Mouse (Mus musculus) midbrain, embryonic 14.5 days (tissue): ENCODE measurements around the gene Bcas2. TPM values are rescaled to one million over a fixed set of nuclear protein-coding genes. Genes with fewer than 3 reads are reported as not detected.

Experiments used
- ATAC-seq: fragments of 200-750 bp; cut with Nextera tagmentation; 2 replicates; pipeline ENCODE4 v1.8.0; 2017; ENCODE audit warnings: moderate number of reproducible peaks, moderate library complexity; ENCODE audit not compliant: low FRiP score, low TSS enrichment
- DNase-seq: peaks from one replicate; pipeline ENCODE4 v3.0.0-alpha.2; 2015
- H3K27ac ChIP-seq: fragments of 300-500 bp; sonication (generic); replicated peaks from 2 replicates; pipeline ENCODE4 v1.5.1; 2014; ENCODE audit warnings: mild to moderate bottlenecking, low read depth, low read length, moderate library complexity
- H3K27me3 ChIP-seq: fragments of 300-500 bp; sonication (generic); 2 replicates; pipeline ENCODE4 v1.6.1; 2014; ENCODE audit warnings: low read length, control low read depth, mixed read lengths; ENCODE audit not compliant: control insufficient read depth, insufficient read depth
- H3K36me3 ChIP-seq: fragments of 300-500 bp; sonication (generic); 2 replicates; pipeline ENCODE4 v1.6.1; 2014; ENCODE audit warnings: low read length, control low read depth; ENCODE audit not compliant: control insufficient read depth, insufficient read depth
- H3K4me1 ChIP-seq: fragments of 300-500 bp; sonication (generic); 2 replicates; pipeline ENCODE4 v1.6.1; 2014; ENCODE audit warnings: mild to moderate bottlenecking, antibody characterized with exemption, low read length, control low read depth; ENCODE audit not compliant: control insufficient read depth, insufficient read depth
- H3K4me2 ChIP-seq: fragments of 300-500 bp; sonication (generic); 2 replicates; pipeline ENCODE4 v1.6.1; 2014; ENCODE audit warnings: mild to moderate bottlenecking, low read length, moderate library complexity
- H3K4me3 ChIP-seq: fragments of 300-500 bp; sonication (generic); replicated peaks from 2 replicates; pipeline ENCODE4 v1.5.1; 2014; ENCODE audit warnings: low read depth, low read length
- H3K9ac ChIP-seq: fragments of 300-500 bp; sonication (generic); replicated peaks from 2 replicates; pipeline ENCODE4 v1.6.1; 2014; ENCODE audit warnings: mild to moderate bottlenecking, low read length, moderate library complexity
- H3K9me3 ChIP-seq: fragments of 300-500 bp; sonication (generic); 2 replicates; pipeline ENCODE4 v1.6.1; 2016; ENCODE audit warnings: low read length, control low read depth, mixed read lengths; ENCODE audit not compliant: control insufficient read depth
- WGBS: fragments of 180-500 bp; shearing (Covaris S2); extraction: QIAGEN DNeasy Blood & Tissue Kit; methylation state at CpG from one replicate; pipeline ENCODE4 v1.1.7; 2014; 5-methylcytosine and 5-hydroxymethylcytosine counted together
- polyA plus RNA-seq: library from polyadenylated mRNA; unstranded; fragments of >200 nt; fragmentation: Nextera tagmentation; extraction: Ambion mirVana; gene quantifications from 2 replicates; pipeline ENCODE4 v1.2.1, GENCODE M21; 2014

Bcas2 gene
- polyA plus RNA-seq, 1 experiment from 2014 or later = 221 TPM

DNA sequence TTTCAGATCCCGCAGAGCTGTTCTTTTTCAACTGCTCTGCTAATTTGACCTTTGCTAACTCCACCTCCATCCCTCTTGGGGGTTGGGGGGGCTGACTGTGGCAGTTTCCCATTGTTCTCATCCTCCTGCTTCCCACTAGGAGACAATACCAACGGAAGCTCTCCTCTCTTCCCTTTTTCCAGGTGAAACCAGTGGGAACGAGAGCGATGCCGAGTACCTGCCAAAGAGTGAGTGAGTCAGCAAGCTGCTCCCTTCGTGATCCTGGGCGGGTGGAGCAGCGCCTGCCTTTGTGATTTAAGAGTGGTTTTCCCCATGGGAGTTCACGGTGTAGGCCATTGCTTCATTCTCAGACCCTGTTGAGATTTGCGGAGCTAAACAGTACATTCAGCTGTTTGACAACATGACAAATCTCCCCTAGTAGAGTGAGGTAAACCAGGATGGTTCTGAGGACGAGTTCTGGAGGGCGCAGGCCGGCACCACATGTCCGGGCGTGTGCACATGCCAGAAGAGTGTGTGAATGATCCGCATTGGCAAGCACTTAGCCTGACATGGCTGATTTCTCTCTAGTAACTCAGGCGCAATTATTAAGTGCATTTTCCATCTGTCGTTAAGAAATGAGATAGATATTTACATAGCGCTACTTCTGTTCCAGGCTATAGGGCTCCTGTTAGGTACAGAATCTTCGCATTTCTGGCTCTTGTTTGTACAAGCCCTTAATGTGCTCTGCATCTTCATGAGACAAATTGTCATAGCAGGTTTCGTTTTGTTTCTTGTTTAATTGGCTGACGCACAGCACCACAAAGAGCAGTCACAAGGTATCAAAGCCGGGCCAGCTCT lies 24.9 kb upstream of the Bcas2 start:
- no peak for DNase-seq
- ATAC-seq = no peak
- WGBS = 69% methylated on average over 23 of the region's 23 CpGs

DNA sequence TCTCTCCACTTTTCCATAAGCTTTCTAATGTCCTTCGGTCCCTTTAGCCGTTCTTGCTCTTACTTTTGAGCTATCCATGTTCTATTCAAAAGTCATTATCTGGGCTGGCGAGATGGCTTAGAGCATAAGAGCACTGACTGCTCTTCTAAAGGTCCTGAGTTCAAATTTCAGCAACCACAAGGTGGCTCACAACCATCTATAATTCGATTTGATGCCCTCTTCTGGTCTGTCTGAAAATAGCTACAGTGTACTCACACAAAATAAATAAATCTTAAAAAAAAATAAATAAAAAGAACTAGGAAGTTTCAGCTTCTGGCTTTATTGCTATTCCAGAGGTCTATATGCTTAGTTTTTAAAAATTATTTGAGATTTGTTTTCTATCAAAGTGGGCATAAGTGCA lies 23.7 kb upstream of the Bcas2 start:
- Histone ChIP-seq H3K9ac (no peak overlapping the region), H3K27ac (no peak overlapping the region), H3K4me3 (no peak overlapping the region), H3K4me1 (no peaks in the 10 kb centered on the region), H3K27me3 (no peaks in the 10 kb centered on the region), H3K4me2 (no peak overlapping the region), H3K9me3 (no peaks in the 10 kb centered on the region), H3K36me3 (no peaks in the 10 kb centered on the region)
- ATAC-seq = no peak
- no peak for DNase-seq
- 83% methylated on average over 4 of the region's 4 CpGs for WGBS

More for the DNA sequence above, 24.9 kb upstream of the Bcas2 start:
- no peaks in the 10 kb centered on the region for H3K4me1 ChIP-seq
- no peaks in the 10 kb centered on the region for H3K36me3 ChIP-seq
- no peaks in the 10 kb centered on the region for H3K27me3 ChIP-seq
- no peak overlapping the region for H3K27ac ChIP-seq
- H3K9me3 ChIP-seq = no peaks in the 10 kb centered on the region
- H3K9ac ChIP-seq = no peak overlapping the region
- H3K4me3 ChIP-seq = no peak overlapping the region
- no peak overlapping the region for H3K4me2 ChIP-seq

DNA sequence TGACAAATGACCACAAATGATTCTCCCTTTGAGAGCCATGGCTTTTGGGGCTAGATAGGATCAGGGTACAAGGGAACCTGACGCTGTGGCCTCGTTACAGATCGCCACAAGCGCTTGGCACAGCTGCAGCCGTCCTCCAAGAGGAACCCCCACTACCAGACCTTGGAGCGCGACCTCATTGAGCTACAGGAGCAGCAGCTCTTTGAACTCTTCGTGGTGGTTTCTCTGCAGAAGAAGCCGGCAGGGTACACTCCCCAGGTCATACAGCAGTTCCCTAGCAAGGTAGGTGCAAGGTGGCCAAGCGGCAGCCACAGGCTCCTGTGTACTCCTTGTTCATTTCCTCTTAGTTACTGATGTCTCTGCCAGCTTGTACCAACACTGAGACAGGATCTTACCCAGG lies 22.5 kb upstream of the Bcas2 start:
- no peak for ATAC-seq

DNA sequence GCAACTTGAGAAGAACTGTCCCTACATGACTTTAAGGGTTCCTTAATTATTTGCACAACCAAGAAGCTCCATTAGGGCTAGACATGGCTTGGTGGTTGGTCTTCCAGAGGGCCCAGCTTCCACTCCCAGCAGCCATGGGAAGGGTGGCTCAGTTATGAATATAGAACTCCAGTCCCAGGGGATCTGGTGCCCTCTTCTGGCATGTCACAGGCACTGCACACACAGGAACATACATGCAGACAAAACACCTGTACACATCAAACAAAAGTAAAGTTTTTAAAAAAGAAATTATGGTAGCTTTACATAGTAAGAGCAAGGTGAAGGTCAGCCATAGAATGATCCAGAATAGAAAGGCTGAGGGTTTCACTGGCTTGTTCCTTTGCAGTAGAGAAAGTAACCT lies 17.7 kb upstream of the Bcas2 start:
- ATAC-seq (no peak), DNase-seq (no peak)
- Histone ChIP-seq H3K4me3 (no peak overlapping the region), H3K4me2 (no peak overlapping the region), H3K4me1 (no peaks in the 10 kb centered on the region), H3K36me3 (no peaks in the 10 kb centered on the region), H3K9me3 (no peaks in the 10 kb centered on the region), H3K27ac (no peak overlapping the region), H3K27me3 (no peaks in the 10 kb centered on the region), H3K9ac (no peak overlapping the region)

More for the DNA sequence above, 22.5 kb upstream of the Bcas2 start:
- Histone ChIP-seq H3K9me3 (no peaks in the 10 kb centered on the region), H3K9ac (no peak overlapping the region), H3K4me2 (no peak overlapping the region), H3K36me3 (no peaks in the 10 kb centered on the region), H3K27me3 (no peaks in the 10 kb centered on the region), H3K4me1 (no peaks in the 10 kb centered on the region), H3K27ac (no peak overlapping the region), H3K4me3 (no peak overlapping the region)
- WGBS = 90% methylated on average over 10 of the region's 10 CpGs
- no peak for DNase-seq

DNA sequence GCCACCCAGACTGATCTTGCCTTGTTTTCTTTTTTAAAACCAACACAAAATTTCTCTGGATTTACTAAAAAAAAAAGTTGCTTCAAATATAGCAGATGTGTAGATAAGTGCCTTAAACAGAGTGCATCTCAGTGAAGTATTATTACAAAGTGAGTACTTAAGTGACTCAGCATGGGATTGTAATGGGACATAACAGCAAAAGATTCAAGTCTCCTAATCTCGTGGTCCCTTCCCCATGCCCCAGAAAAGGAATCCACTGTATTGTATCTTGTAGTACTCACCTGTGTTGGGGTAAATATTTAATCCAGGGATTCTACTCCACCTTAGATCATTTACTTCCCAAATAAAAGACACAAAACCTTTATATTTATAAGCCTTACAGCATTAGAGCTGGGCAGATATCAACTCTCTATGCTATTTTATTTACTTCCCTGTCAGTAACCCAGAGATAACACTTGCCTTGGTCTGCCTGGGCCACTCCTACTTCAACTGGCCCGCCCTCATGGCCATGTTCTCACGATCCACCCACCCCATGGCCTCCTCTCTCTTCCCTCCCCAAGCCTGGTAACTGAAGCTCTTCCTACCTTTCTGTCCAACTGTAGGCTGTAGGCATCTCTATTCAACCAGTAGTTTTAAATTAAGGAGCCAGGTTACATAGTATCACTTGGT lies 12.1 kb upstream of the Bcas2 start:
- Histone ChIP-seq H3K36me3 (no peaks in the 10 kb centered on the region), H3K4me3 (no peak overlapping the region), H3K27ac (no peak overlapping the region), H3K9me3 (no peaks in the 10 kb centered on the region), H3K4me2 (no peak overlapping the region), H3K27me3 (no peaks in the 10 kb centered on the region), H3K4me1 (no peaks in the 10 kb centered on the region), H3K9ac (no peak overlapping the region)
- DNase-seq = no peak
- WGBS = 78% methylated on average over 3 of the region's 3 CpGs
- ATAC-seq = no peak

DNA sequence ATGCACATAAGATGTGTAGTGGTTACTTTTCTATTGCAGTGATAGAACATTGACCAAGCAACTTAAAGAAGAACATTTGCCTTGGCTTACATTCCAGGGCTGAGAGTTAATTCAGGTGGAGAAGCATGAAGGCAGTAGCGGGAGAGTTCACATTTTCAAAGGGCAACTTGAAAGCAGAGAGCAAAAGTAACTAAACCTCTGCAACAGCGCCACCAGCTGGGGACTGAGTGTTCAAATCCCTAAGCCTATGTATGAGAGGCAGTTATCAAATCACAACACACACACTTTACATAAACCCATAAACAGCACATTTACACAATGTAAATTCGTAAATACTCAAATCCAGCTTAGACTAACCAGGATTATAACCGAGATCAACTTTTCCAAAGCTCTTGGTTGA lies 1.7 kb upstream of the Bcas2 start:
- ATAC-seq = no peak
- DNase-seq = peak; percentile 91
- Histone ChIP-seq H3K4me3 (no peak overlapping the region), H3K27me3 (no peaks in the 10 kb centered on the region), H3K9me3 (no peaks in the 10 kb centered on the region), H3K36me3 (peaks cover 12% of the 10 kb centered on the region), H3K9ac (no peak overlapping the region), H3K27ac (no peak overlapping the region), H3K4me2 (no peak overlapping the region), H3K4me1 (peaks cover 8% of the 10 kb centered on the region)
- 9% methylated on average over 4 of the region's 4 CpGs for WGBS

DNA sequence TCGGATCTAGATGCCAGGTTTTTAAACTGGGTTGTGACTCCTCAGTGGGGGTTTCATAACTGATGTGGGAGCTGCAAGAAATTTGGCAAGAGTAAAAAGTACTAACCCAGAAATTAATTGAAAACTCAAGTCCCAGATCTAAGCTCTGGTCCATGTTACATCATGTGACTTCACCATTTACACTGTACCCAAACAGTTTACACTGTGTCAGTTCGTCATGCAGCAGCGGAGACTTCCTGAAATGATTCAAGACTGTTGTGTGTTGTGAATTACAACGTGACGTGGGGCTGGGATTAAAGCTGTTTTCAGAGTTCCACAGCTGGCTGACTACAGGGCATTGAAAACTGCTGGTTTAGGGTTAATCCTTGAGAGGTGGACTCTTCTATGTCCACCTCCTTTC lies 1.2 kb downstream of the Bcas2 start:
- H3K4me2 ChIP-seq = peak overlapping the region; percentile 68
- no peaks in the 10 kb centered on the region for H3K27me3 ChIP-seq

DNA sequence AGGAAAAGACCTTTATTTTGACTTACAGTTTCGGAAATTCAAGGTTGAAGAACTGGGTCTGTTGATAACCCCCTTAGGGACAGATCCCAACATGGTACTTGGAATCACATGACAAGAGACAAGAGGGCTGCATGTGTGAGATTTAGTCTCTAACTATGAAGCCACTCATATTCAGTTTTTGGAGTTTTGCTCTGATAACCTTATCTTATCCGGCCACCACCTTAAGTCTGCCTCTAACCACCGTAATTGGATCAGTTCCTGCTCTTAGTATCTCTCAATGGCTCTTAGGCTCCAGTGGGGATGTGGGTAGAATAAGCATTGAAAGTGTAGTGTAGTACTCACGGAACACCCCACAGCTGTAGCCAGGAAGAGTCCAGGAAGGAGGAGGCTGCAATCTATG lies 5.3 kb downstream of the Bcas2 start:
- no peak overlapping the region for H3K4me3 ChIP-seq
- WGBS = 96% methylated on average over 4 of the region's 4 CpGs
- peaks cover 55% of the 10 kb centered on the region for H3K36me3 ChIP-seq
- no peak overlapping the region for H3K9ac ChIP-seq
- peaks cover 8% of the 10 kb centered on the region for H3K4me1 ChIP-seq
- H3K4me2 ChIP-seq = no peak overlapping the region
- no peaks in the 10 kb centered on the region for H3K27me3 ChIP-seq
- ATAC-seq (no peak), DNase-seq (no peak)
- no peak overlapping the region for H3K27ac ChIP-seq
- H3K9me3 ChIP-seq = no peaks in the 10 kb centered on the region

More for the DNA sequence above, 1.2 kb downstream of the Bcas2 start:
- peaks cover 37% of the 10 kb centered on the region for H3K36me3 ChIP-seq
- peak overlapping the region; percentile 85 for H3K9ac ChIP-seq
- H3K4me1 ChIP-seq = peaks cover 8% of the 10 kb centered on the region
- DNase-seq (no peak), ATAC-seq (no peak)
- peak overlapping the region; percentile 90 for H3K4me3 ChIP-seq
- H3K9me3 ChIP-seq = no peaks in the 10 kb centered on the region
- H3K27ac ChIP-seq = no peak overlapping the region
- WGBS = 50% methylated on average over 5 of the region's 5 CpGs

DNA sequence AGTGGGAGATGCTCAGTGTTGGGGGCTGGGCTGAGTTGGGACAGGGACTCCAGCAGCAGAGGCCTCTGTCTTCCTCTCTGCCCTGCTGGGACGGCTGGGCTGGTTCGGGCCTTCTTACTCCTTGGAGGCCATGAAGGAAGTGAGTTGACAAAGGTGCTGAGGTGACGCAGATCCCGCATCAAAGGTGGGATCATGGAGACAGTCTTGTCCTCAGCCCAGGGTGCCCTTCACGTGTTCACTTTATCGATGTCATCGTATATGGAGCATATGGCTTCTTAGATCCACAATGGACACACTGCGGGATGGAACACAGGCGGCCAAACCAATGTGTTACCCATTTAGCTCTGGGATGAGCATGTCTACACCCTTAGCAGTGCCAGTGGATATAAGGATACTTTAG lies 8.1 kb downstream of the Bcas2 start:
- Histone ChIP-seq H3K4me2 (no peak overlapping the region), H3K4me3 (no peak overlapping the region), H3K9me3 (no peaks in the 10 kb centered on the region), H3K36me3 (peaks cover 46% of the 10 kb centered on the region), H3K27me3 (no peaks in the 10 kb centered on the region), H3K4me1 (no peaks in the 10 kb centered on the region), H3K27ac (no peak overlapping the region), H3K9ac (no peak overlapping the region)
- ATAC-seq (no peak), DNase-seq (no peak)
- 95% methylated on average over 9 of the region's 9 CpGs for WGBS
